Mouse (Mus musculus) E14TG2a.4 (cell line): Measurements from ENCODE around the gene Akr7a5.

ENCODE experiments used
- H3K27me3 ChIP-seq: 2 replicates; pipeline ENCODE4 v1.6.1; 2014; ENCODE audit warnings: low read length, control low read depth; ENCODE audit not compliant: insufficient read depth
- H3K36me3 ChIP-seq: 2 replicates; pipeline ENCODE4 v1.6.1; 2014; ENCODE audit warnings: low read length, control low read depth; ENCODE audit not compliant: insufficient read depth
- H3K4me1 ChIP-seq: replicated peaks from 2 replicates; pipeline ENCODE4 v1.6.1; 2014; ENCODE audit warnings: low read depth, low read length, control low read depth
- H3K4me3 ChIP-seq: replicated peaks from 2 replicates; pipeline ENCODE4 v1.5.1; 2014; ENCODE audit warnings: mild to moderate bottlenecking, low read length
- H3K9me3 ChIP-seq: 2 replicates; pipeline ENCODE4 v1.6.1; 2014; ENCODE audit warnings: low read length, control low read depth
- CTCF ChIP-seq: conservative IDR thresholded peaks from 2 replicates; pipeline ENCODE4 v1.5.1; 2014; ENCODE audit warnings: low read length
- NANOG ChIP-seq: IDR thresholded peaks from 2 replicates; pipeline ENCODE4 v1.6.1; 2014; ENCODE audit warnings: borderline replicate concordance, low read length, mixed read lengths
- POU5F1 ChIP-seq: IDR thresholded peaks from 2 replicates; pipeline ENCODE4 v1.6.1; 2014; ENCODE audit warnings: low read length, borderline replicate concordance

Gene Akr7a5

GRCm38 (mm10) chr4:139351931-139352711 is 41.6 kb downstream of the Akr7a5 start, which contains the start of the genes Mrto4, Emc1 and Ubr4:
Gene Mrto4, minus strand, starts transcription at chr4:139352576.
Gene Emc1, plus strand, starts transcription at chr4:139352587.
Gene Ubr4, plus strand, starts transcription at chr4:139352609.
- Histone ChIP-seq H3K9me3 (no peaks in the 10 kb centered on the region), H3K36me3 (peaks cover 74% of the 10 kb centered on the region), H3K4me3 (peak within 1 kb of the TSS; percentile 94), H3K27me3 (no peaks in the 10 kb centered on the region), H3K4me1 (peaks cover 68% of the 10 kb centered on the region)
- TF ChIP-seq POU5F1 (no peak), CTCF (no peak)

GRCm38 (mm10) chr4:139352832-139353231 is 42.3 kb downstream of the Akr7a5 start:
- Histone ChIP-seq H3K9me3 (no peaks in the 10 kb centered on the region), H3K27me3 (no peaks in the 10 kb centered on the region)

GRCm38 (mm10) chr4:139357211-139357610 is 46.7 kb downstream of the Akr7a5 start:
- Histone ChIP-seq H3K9me3 (no peaks in the 10 kb centered on the region), H3K27me3 (no peaks in the 10 kb centered on the region), H3K4me1 (peaks cover 27% of the 10 kb centered on the region), H3K4me3 (no peak overlapping the region), H3K36me3 (peaks cover 85% of the 10 kb centered on the region)
- TF ChIP-seq NANOG (no peak), CTCF (no peak)

More at GRCm38 (mm10) chr4:139352832-139353231, 42.3 kb downstream of the Akr7a5 start:
- H3K4me3 ChIP-seq: peak overlapping the region; percentile 94
- peaks cover 74% of the 10 kb centered on the region for H3K36me3 ChIP-seq
- peaks cover 65% of the 10 kb centered on the region for H3K4me1 ChIP-seq
- no peak for TF ChIP-seq NANOG
- no peak for TF ChIP-seq POU5F1
- TF ChIP-seq CTCF: no peak

- Histone ChIP-seq H3K4me1 (no peaks in the 10 kb centered on the region), H3K4me3 (no peak overlapping the region), H3K36me3 (peaks cover 100% of the 10 kb centered on the region), H3K27me3 (no peaks in the 10 kb centered on the region), H3K9me3 (no peaks in the 10 kb centered on the region)
- TF ChIP-seq CTCF: no peak
These were observed 50.4 kb downstream of the Akr7a5 start for GRCm38 (mm10) chr4:139360761-139361548.

GRCm38 (mm10) chr4:139367336-139367735 is 56.8 kb downstream of the Akr7a5 start:
- no peak for TF ChIP-seq CTCF
- TF ChIP-seq NANOG: no peak
- TF ChIP-seq POU5F1: no peak
- Histone ChIP-seq H3K27me3 (no peaks in the 10 kb centered on the region), H3K36me3 (peaks cover 98% of the 10 kb centered on the region), H3K4me3 (no peak overlapping the region), H3K9me3 (no peaks in the 10 kb centered on the region), H3K4me1 (0 out of 2 replicates have a peak, but pooled peaks cover 5% of the 10 kb centered on the region)
